Mouse (Mus musculus) erythroblast, embryonic 14.5 days (primary cell): Measurements from ENCODE around the gene Slc29a4.

Experiments used
- GATA1 ChIP-seq: IDR thresholded peaks from 2 replicates; pipeline ENCODE4 v1.6.1; 2012; ENCODE audit warnings: low read length, inconsistent platforms, mixed read lengths
- TAL1 ChIP-seq: IDR thresholded peaks from 3 replicates; pipeline ENCODE4 v1.6.1; 2012; ENCODE audit warnings: low read length, inconsistent platforms, mixed read lengths

DNA sequence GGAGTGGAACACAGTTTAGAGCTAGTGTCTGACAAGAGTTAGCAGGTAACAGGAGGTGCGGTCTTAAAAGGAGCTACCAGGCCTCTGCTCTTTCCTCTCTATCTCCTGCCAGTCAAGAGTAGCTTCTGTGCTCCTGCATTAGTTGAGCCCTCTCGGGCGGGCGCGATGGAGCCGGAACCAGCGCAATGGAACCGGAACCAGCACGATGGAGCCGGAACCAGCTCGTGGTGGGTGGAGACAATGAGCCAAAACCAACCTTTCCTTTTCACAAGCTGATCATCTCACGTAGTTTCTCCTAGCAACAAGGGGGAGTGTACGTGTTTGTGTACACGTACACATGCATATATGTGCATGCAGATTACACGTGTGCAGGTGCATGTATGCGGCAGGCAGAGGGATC lies 36.0 kb downstream of the Slc29a4 start:
- no peak for TF ChIP-seq GATA1
- no peak for TF ChIP-seq TAL1
